Mouse (Mus musculus) ES-E14 (cell line): ENCODE data around the gene Col2a1.

Experiments
- MAFK ChIP-seq: IDR thresholded peaks from 2 replicates; pipeline ENCODE4 v1.6.1; 2014; ENCODE audit warnings: mild to moderate bottlenecking, low read depth, low read length, inconsistent platforms; ENCODE audit not compliant: insufficient read depth
- ZC3H11A ChIP-seq: IDR thresholded peaks from 2 replicates; pipeline ENCODE4 v1.6.1; 2012; ENCODE audit warnings: low read depth, mild to moderate bottlenecking, inconsistent platforms, low read length, borderline replicate concordance
- ZNF384 ChIP-seq: IDR thresholded peaks from 2 replicates; pipeline ENCODE4 v1.6.1; 2012; ENCODE audit warnings: low read depth, low read length, inconsistent platforms

DNA sequence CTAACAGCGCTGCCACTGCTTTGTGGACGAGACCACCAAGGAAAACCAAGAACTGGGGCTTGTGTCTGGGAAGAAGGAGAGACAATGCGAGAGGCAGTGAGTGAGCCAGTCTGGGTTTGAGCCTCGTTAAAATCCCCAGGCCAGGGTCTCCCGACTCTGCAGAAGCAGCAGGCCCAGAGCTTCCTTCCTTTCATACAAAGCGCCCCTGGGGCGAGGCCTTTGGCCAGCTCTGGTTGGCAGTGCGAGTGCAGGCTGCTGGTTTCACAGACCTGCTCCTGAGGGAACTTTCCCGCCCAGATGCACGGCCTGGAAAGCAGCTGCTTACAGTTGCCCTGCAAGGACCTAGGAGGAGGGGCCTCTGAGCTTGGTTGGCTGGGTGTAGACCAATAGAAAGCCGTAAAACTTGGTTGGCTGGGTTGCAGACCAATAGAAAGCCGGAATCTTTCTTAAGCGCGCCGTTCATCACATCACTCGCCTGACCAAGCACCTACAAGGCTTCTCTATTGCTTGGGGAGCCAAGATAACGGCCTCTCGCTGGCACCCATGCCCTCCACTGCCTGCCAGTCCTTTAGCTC, 11.7 kb downstream of the Col2a1 start:
- TF ChIP-seq ZC3H11A (no peak), MAFK (no peak), ZNF384 (no peak)
